Mouse (Mus musculus) liver, embryonic 14.5 days (tissue): Measurements from ENCODE around the gene Lyrm1. TPM values are rescaled to one million over a fixed set of nuclear protein-coding genes. Genes with fewer than 3 reads are reported as not detected.

Experiments used
- ATAC-seq: fragments of 200-750 bp; cut with Nextera tagmentation; 2 replicates; pipeline ENCODE4 v1.8.0; 2017; ENCODE audit warnings: moderate number of reproducible peaks, mild to moderate bottlenecking, moderate library complexity; ENCODE audit not compliant: insufficient read depth
- DNase-seq, 3 experiments: peaks; one replicate each; pipeline ENCODE4 v3.0.0-alpha.2; 2012 to 2013; ENCODE audit warnings: low read depth in 3 of 3, low spot score in 3 of 3
- H3K27ac ChIP-seq: fragments of 300-500 bp; sonication (generic); 2 replicates; pipeline ENCODE4 v1.5.1; 2014; ENCODE audit warnings: moderate library complexity, mild to moderate bottlenecking, control low read depth, inconsistent platforms
- H3K27me3 ChIP-seq: fragments of 300-500 bp; sonication (generic); 2 replicates; pipeline ENCODE4 v1.6.1; 2014; ENCODE audit warnings: mild to moderate bottlenecking, low read length, moderate library complexity; ENCODE audit not compliant: control insufficient read depth, insufficient read depth
- H3K36me3 ChIP-seq: fragments of 300-500 bp; sonication (generic); replicated peaks from 2 replicates; pipeline ENCODE4 v1.6.1; 2014; ENCODE audit warnings: low read depth; ENCODE audit not compliant: control insufficient read depth, insufficient read depth
- H3K4me1 ChIP-seq, 2 experiments: fragments of 200-500 bp in 1 of 2; fragments of 300-500 bp in 1 of 2; sonication (generic) in 1 of 2; replicated peaks; 2 replicates each; pipeline ENCODE4 v1.6.1; 2012 to 2014; ENCODE audit warnings: antibody characterized with exemption in 1 of 2, inconsistent platforms in 1 of 2, low read length in 1 of 2; ENCODE audit not compliant: control insufficient read depth in 2 of 2, insufficient read depth in 2 of 2
- H3K4me2 ChIP-seq: fragments of 300-500 bp; sonication (generic); 2 replicates; pipeline ENCODE4 v1.6.1; 2014; ENCODE audit warnings: low read depth, mild to moderate bottlenecking, control low read depth, moderate library complexity
- H3K4me3 ChIP-seq, 2 experiments: fragments of 200-500 bp in 1 of 2; fragments of 300-500 bp in 1 of 2; sonication (generic) in 1 of 2; 2 replicates each; pipeline ENCODE4 v1.5.1; 2012 to 2014; ENCODE audit warnings: low read depth in 2 of 2, low read length in 2 of 2, mild to moderate bottlenecking in 2 of 2, control low read depth in 1 of 2, inconsistent platforms in 1 of 2, moderate library complexity in 1 of 2; ENCODE audit not compliant: insufficient read depth in 1 of 2
- H3K9ac ChIP-seq: fragments of 300-500 bp; sonication (generic); replicated peaks from 2 replicates; pipeline ENCODE4 v1.6.1; 2014; ENCODE audit warnings: mild to moderate bottlenecking, control low read depth, moderate library complexity
- H3K9me3 ChIP-seq: fragments of 300-500 bp; sonication (generic); 2 replicates; pipeline ENCODE4 v1.6.1; 2016; ENCODE audit warnings: low read length, mixed read lengths; ENCODE audit not compliant: control insufficient read depth
- CTCF ChIP-seq: IDR thresholded peaks from 2 replicates; pipeline ENCODE4 v1.5.1; 2016; ENCODE audit warnings: antibody characterized with exemption, low read depth, control low read depth
- EP300 ChIP-seq: IDR thresholded peaks from 2 replicates; pipeline ENCODE4 v1.6.1; 2016; ENCODE audit warnings: antibody characterized with exemption, low read depth
- WGBS: fragments of 180-500 bp; shearing (Covaris S2); extraction: QIAGEN DNeasy Blood & Tissue Kit; methylation state at CpG from one replicate; pipeline ENCODE4 v1.1.7; 2014; ENCODE audit not compliant: insufficient replicate concordance; 5-methylcytosine and 5-hydroxymethylcytosine counted together
- polyA plus RNA-seq, 2 experiments: library from polyadenylated mRNA; depleted of rRNA in 1 of 2; stranded (reverse) in 1 of 2; unstranded in 1 of 2; fragments of >200 nt; fragmentation: Nextera tagmentation in 1 of 2; extraction: Ambion mirVana in 1 of 2; gene quantifications; 2 replicates each; pipeline versions ENCODE4 v1.2.1 to v1.2.3; 2012 to 2014

Gene Lyrm1
- polyA plus RNA-seq, 2 experiments: 1.4 to 3.2 TPM

- H3K4me1 ChIP-seq: peaks cover under 1 to 11% of the 10 kb centered on the region in 2 experiments
- H3K27ac ChIP-seq: no peak overlapping the region
- H3K27me3 ChIP-seq: no peaks in the 10 kb centered on the region
- H3K9me3 ChIP-seq: no peaks in the 10 kb centered on the region
- no peaks in the 10 kb centered on the region for H3K36me3 ChIP-seq
- no peak overlapping the region for H3K9ac ChIP-seq
- no peak for DNase-seq
- no peak for TF ChIP-seq CTCF
- TF ChIP-seq EP300: no peak
- H3K4me2 ChIP-seq: no peak overlapping the region
- H3K4me3 ChIP-seq: no peak overlapping the region
- no peak for ATAC-seq
- WGBS: 63% methylated on average over 1 of the region's 1 CpGs
These were observed 29.5 kb upstream of the Lyrm1 start for GRCm38 (mm10) chr7:119866136-119866535.

DNA sequence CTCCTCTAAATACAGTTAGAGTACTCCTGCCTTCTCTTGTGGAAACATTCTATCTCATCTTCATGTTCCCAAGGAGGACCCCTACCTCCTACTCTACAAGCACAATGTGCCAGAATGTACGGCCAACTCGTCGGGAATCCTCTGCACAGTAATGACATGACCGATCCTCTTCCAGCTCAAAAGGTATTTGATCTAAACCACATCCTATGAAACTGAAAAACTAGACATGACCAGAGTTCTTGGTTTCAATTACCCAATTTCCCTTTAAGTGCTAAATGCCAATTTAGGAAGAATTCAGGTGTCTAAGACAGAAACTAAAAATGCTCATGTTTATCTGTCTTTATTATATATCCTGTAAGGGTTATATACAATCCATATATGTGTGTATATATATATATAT is 23.5 kb upstream of the Lyrm1 start:
- ATAC-seq (no peak), DNase-seq (no peak)
- TF ChIP-seq EP300 (no peak), CTCF (no peak)
- no peak overlapping the region for H3K9ac ChIP-seq
- no peak overlapping the region for H3K4me2 ChIP-seq
- H3K4me1 ChIP-seq: no peaks in the 10 kb centered on the region
- H3K9me3 ChIP-seq: no peaks in the 10 kb centered on the region
- 81% methylated on average over 4 of the region's 4 CpGs for WGBS
- no peak overlapping the region for H3K4me3 ChIP-seq
- no peak overlapping the region for H3K27ac ChIP-seq
- no peaks in the 10 kb centered on the region for H3K27me3 ChIP-seq
- H3K36me3 ChIP-seq: no peaks in the 10 kb centered on the region

DNA sequence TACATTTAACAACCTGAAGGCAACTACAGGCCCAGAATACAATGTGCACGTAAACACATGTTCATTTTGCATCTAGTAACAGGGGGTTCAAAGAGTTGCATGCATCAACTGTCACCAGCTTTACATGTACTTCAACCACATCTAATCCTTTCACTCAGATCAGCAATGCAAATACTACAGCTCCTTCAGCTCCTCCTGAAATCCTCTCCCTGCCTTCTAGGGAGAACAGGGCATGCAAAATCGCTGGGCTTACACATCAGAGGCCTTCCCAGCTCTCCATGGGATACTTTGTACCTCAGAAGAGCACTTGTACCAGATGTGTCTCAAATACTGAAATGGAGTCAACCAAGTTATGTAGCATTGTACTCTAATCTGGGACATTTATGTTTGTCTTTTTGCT is 22.6 kb upstream of the Lyrm1 start:
- Histone ChIP-seq H3K36me3 (no peaks in the 10 kb centered on the region), H3K9ac (no peak overlapping the region), H3K27ac (no peak overlapping the region), H3K4me3 (no peak overlapping the region), H3K4me1 (no peaks in the 10 kb centered on the region), H3K4me2 (no peak overlapping the region), H3K27me3 (no peaks in the 10 kb centered on the region), H3K9me3 (no peaks in the 10 kb centered on the region)
- TF ChIP-seq CTCF (no peak), EP300 (no peak)
- 47% methylated on average over 2 of the region's 2 CpGs for WGBS
- DNase-seq: no peak
- no peak for ATAC-seq

DNA sequence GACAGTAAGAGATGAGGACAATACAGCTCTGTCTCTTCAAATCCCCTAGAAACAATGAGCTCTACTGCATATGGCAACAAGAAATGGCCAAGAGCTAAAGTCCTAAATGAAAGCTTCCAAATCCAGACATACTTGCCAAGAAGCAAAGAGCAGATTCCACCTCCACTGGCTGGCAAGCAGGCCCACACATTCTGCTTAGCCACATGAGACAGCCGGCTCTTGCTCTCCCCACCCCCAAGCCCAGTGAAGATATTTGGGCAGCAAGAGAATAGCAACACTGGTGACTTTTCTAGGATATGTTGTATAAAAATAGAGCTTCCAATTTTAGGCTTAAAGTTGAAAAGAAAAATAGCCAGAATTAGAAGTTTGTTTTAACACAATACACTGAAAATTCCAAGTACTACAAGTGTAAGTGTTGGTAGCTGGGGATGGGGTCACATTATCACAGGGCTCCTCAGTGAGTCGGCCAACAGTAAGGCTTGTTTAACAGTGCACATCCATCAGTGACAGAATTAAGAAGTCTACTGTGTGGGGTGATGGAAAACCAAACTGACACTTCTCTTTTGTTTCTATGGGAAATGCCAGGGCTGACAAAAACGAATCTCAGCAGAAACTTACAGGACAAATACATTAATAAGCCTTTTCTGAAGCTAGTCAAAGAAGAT is 19.8 kb upstream of the Lyrm1 start:
- H3K27me3 ChIP-seq: no peaks in the 10 kb centered on the region
- ATAC-seq: no peak
- H3K9me3 ChIP-seq: no peaks in the 10 kb centered on the region
- no peak overlapping the region for H3K4me3 ChIP-seq
- 51% methylated on average over 3 of the region's 3 CpGs for WGBS
- H3K36me3 ChIP-seq: no peaks in the 10 kb centered on the region
- TF ChIP-seq EP300: no peak
- no peak for TF ChIP-seq CTCF
- H3K9ac ChIP-seq: no peak overlapping the region
- 0 out of 4 replicates have a peak, but pooled peaks cover 0 to 2% of the 10 kb centered on the region in 2 experiments for H3K4me1 ChIP-seq
- H3K27ac ChIP-seq: no peak overlapping the region
- H3K4me2 ChIP-seq: no peak overlapping the region
- DNase-seq: no peak

GRCm38 (mm10) chr7:119879171-119879570 is 16.5 kb upstream of the Lyrm1 start:
- H3K4me1 ChIP-seq: 0 out of 4 replicates have a peak, but pooled peaks cover 0 to 2% of the 10 kb centered on the region in 2 experiments
- H3K27ac ChIP-seq: no peak overlapping the region
- H3K36me3 ChIP-seq: no peaks in the 10 kb centered on the region
- H3K4me2 ChIP-seq: no peak overlapping the region
- H3K27me3 ChIP-seq: no peaks in the 10 kb centered on the region
- WGBS: 70% methylated on average over 4 of the region's 4 CpGs
- ATAC-seq (no peak), DNase-seq (no peak)
- H3K4me3 ChIP-seq: no peak overlapping the region
- no peaks in the 10 kb centered on the region for H3K9me3 ChIP-seq
- TF ChIP-seq EP300 (no peak), CTCF (no peak)
- no peak overlapping the region for H3K9ac ChIP-seq
